Mouse (Mus musculus): ENCODE data around the gene Arf6. TPM values are rescaled to one million over a fixed set of nuclear protein-coding genes. Genes with fewer than 3 reads are reported as not detected.

The Arf6 gene
- 329 to 368 TPM (median 334 TPM) in 4 replicates for total RNA-seq (2023; ENCODE audit: inconsistent age)

DNA sequence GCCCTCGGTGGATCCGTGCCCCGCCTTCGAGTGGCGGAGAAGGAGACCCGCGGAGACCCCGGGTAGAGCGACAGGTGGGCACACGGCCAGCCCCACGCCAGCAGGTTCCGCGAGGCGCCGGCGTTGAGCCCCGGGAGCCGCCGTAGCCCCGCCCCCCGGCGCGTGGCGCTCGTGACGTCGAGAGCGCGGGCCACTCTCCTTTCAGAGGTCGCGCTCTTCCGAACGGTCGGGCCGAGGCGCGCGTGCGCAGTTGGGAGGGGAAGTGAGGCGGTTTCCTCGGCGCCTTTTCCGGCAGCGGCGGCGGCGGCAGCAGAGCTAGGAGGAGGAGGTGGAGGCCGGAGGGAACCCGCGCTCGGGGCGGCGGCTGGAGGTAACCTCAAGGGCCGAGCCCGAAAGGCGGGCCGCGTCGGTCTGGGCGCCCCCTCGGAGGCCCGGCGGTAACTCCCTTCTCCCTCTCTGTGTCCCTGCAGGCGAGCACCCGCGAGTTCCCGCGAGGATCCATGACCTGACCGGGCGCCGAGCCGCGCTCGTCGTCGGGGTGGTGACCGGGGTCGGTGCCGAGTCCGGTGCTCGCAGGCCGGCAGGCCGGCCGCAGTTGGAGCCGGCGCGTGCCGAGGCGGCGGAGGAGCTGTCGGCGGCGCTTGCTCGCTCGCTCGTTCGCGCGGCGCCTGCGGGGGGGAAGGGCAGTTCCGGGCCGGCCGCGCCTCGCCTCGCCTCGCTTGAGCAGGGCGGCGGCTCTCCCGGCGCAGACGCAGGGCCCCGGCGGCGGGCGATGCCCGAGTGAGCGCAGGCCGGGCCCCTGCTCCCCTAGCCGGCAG lies at the start of gene Arf6, which contains the start of gene Gm9887:
Gene Arf6 (plus strand): TSS at position 297 of the 818 bp plus-strand sequence.
Gene Gm9887 (minus strand): TSS at position 605 of the 818 bp plus-strand sequence.

DNA sequence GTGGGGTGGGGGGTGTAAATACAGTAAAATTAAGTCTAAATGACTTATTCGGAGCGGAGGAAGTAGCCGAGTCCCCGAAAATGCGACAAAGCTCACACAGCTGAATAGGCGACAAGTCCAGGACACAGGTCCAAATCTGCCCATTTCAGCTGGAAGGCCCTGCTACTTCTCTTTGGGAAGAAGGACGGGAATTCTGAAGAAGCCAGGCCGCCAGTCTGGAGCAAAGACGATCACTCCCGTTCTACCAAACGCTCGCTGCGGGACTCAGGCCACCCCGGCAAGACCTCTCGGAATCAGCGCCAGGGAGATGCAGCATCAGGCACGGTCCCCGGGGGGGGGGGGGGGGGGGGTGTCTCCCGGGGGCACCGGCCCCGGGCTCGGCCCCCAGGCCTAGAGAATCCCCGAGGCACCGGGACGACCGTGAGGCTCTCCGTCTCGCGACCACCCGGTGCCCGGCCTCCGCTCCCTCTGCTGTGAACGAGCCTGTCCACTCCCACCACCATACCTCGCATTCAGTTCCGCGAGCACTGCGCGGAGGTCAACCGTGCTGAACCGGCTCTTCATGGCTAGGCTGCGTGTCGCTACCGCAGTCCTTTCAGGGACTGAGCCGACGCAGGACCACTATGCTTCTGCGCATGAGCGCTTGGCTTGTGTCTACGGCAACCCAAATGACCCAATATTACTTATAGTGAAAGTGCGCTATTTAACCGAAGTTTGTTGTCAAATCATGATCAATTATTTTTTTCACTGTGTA lies 15.2 kb upstream of the Arf6 start, which contains the start of gene Nemf:
Gene Nemf (minus strand): TSS at position 620 of the 754 bp plus-strand sequence.

Other genes with a start within 250 kb of the Arf6 start
- 4,189 to 5,045 TPM (median 4,957 TPM) in 4 replicates for gene Rps29, start 213.0 kb upstream of the Arf6 start, total RNA-seq (2023; ENCODE audit: inconsistent age)
- gene Lrr1, start 203.3 kb upstream of the Arf6 start, total RNA-seq (2023; ENCODE audit: inconsistent age), result 0.58 to 1.3 TPM in 2 of 4 replicates, not detected in the others
- gene Rpl36al, start 188.1 kb upstream of the Arf6 start, total RNA-seq (2023; ENCODE audit: inconsistent age), result 370 to 438 TPM (median 388 TPM) in 4 replicates
- 27.3 to 33.1 TPM (median 28.4 TPM) in 4 replicates for gene Mgat2, start 188.0 kb upstream of the Arf6 start, total RNA-seq (2023; ENCODE audit: inconsistent age)
- gene Gm49383, start 175.0 kb upstream of the Arf6 start, total RNA-seq (2023; ENCODE audit: inconsistent age), result 5.1 to 7.4 TPM (median 6.6 TPM) in 4 replicates
- gene Dnaaf2, start 173.7 kb upstream of the Arf6 start, total RNA-seq (2023; ENCODE audit: inconsistent age), result 1.8 to 3.4 TPM (median 2.1 TPM) in 4 replicates
- 4.1 to 6.0 TPM (median 4.4 TPM) in 4 replicates for gene Gm49384, start 167.9 kb upstream of the Arf6 start, total RNA-seq (2023; ENCODE audit: inconsistent age)
- 2.7 to 4.6 TPM (median 2.8 TPM) in 4 replicates for gene Pole2, start 144.0 kb upstream of the Arf6 start, total RNA-seq (2023; ENCODE audit: inconsistent age)
- 5.1 to 7.8 TPM (median 6.9 TPM) in 4 replicates for gene Klhdc1, start 131.0 kb upstream of the Arf6 start, total RNA-seq (2023; ENCODE audit: inconsistent age)
- gene Klhdc2, start 75.5 kb upstream of the Arf6 start, total RNA-seq (2023; ENCODE audit: inconsistent age), result 20.3 to 24.2 TPM (median 22.8 TPM) in 4 replicates
- gene Nemf, start 15.0 kb upstream of the Arf6 start, total RNA-seq (2023; ENCODE audit: inconsistent age), result 98.0 to 114 TPM (median 108 TPM) in 4 replicates
- 5.2 to 8.4 TPM (median 6.7 TPM) in 4 replicates for gene Gm9887, start 308 bp downstream of the Arf6 start, total RNA-seq (2023; ENCODE audit: inconsistent age)
- gene Vcpkmt, start 210.9 kb downstream of the Arf6 start, total RNA-seq (2023; ENCODE audit: inconsistent age), result 13.1 to 18.3 TPM (median 16.2 TPM) in 4 replicates

All from B cell, adult (primary cell).